Mouse (Mus musculus): ENCODE measurements around the gene Abi3. TPM values are rescaled to one million over a fixed set of nuclear protein-coding genes. Genes with fewer than 3 reads are reported as not detected.

The Abi3 gene
- total and polyA plus RNA-seq, 2 experiments from 2014 or later = 0.19 to 1.5 TPM

- no peak for DNase-seq
- 95% methylated on average over 8 of the region's 8 CpGs for WGBS
- no peaks in the 10 kb centered on the region for H3K27me3 ChIP-seq (ENCODE audit: insufficient read depth, low read length)
Measured at GRCm38 (mm10) chr11:95861397-95861796, 19.1 kb upstream of the Abi3 start.

GRCm38 (mm10) chr11:95860071-95860490 is 17.8 kb upstream of the Abi3 start:
- DNase-seq (no peak), ATAC-seq (no peak)
- 39% methylated on average over 3 of the region's 3 CpGs for WGBS
- Histone ChIP-seq H3K27me3 (ENCODE audit: insufficient read depth, low read length) (no peaks in the 10 kb centered on the region), H3K4me2 (ENCODE audit: low read depth) (peak overlapping the region; percentile 60), H3K27ac (ENCODE audit: low read depth, low read length) (no peak overlapping the region), H3K9ac (peak overlapping the region; percentile 54; the same call in 1 of the 2 replicates), H3K36me3 (ENCODE audit: insufficient read depth) (no peaks in the 10 kb centered on the region), H3K4me1 (ENCODE audit: insufficient read depth) (peaks cover 5% of the 10 kb centered on the region; the same call in 1 of the 2 replicates), H3K4me3 (ENCODE audit: low read depth, low read length) (peak overlapping the region; percentile 94), H3K9me3 (ENCODE audit: low read length) (no peaks in the 10 kb centered on the region)
- no peak for TF ChIP-seq CTCF (IDR thresholded peaks at IDR 0.05; ENCODE audit: low read depth)

More at GRCm38 (mm10) chr11:95861397-95861796, 19.1 kb upstream of the Abi3 start:
- no peak for TF ChIP-seq CTCF (IDR thresholded peaks at IDR 0.05; ENCODE audit: low read depth)
- no peak for ATAC-seq
- no peak overlapping the region for H3K9ac ChIP-seq
- no peak overlapping the region for H3K4me3 ChIP-seq (ENCODE audit: low read depth, low read length)
- no peaks in the 10 kb centered on the region for H3K9me3 ChIP-seq (ENCODE audit: low read length)
- H3K4me2 ChIP-seq (ENCODE audit: low read depth) = no peak overlapping the region
- peaks cover 5% of the 10 kb centered on the region; the same call in 1 of the 2 replicates for H3K4me1 ChIP-seq (ENCODE audit: insufficient read depth)
- H3K27ac ChIP-seq (ENCODE audit: low read depth, low read length) = no peak overlapping the region
- no peaks in the 10 kb centered on the region for H3K36me3 ChIP-seq (ENCODE audit: insufficient read depth)

- DNase-seq = peak; percentile 81
- H3K27ac ChIP-seq (ENCODE audit: low read depth, low read length) = peak overlapping the region; percentile 89
Measured at GRCm38 (mm10) chr11:95859468-95859855, 17.2 kb upstream of the Abi3 start.

GRCm38 (mm10) chr11:95858528-95859467 is 16.5 kb upstream of the Abi3 start:
- DNase-seq (peak; percentile 98), ATAC-seq (peak; percentile 99)
- peak overlapping the region; percentile 89 for H3K27ac ChIP-seq (ENCODE audit: low read depth, low read length)
- peak overlapping the region; percentile 60 for H3K4me2 ChIP-seq (ENCODE audit: low read depth)
- no peaks in the 10 kb centered on the region for H3K36me3 ChIP-seq (ENCODE audit: insufficient read depth)
- H3K9me3 ChIP-seq (ENCODE audit: low read length) = no peaks in the 10 kb centered on the region
- peak overlapping the region; percentile 65 for H3K9ac ChIP-seq
- peaks cover 5% of the 10 kb centered on the region; the same call in 1 of the 2 replicates for H3K4me1 ChIP-seq (ENCODE audit: insufficient read depth)
- H3K4me3 ChIP-seq (ENCODE audit: low read depth, low read length) = peak overlapping the region; percentile 94
- WGBS = under 1% methylated on average over 58 of the region's 58 CpGs
- no peak for TF ChIP-seq CTCF (IDR thresholded peaks at IDR 0.05; ENCODE audit: low read depth)
- H3K27me3 ChIP-seq (ENCODE audit: insufficient read depth, low read length) = no peaks in the 10 kb centered on the region

More at GRCm38 (mm10) chr11:95859468-95859855, 17.2 kb upstream of the Abi3 start:
- peak; percentile 53 for ATAC-seq
- peak overlapping the region; percentile 94 for H3K4me3 ChIP-seq (ENCODE audit: low read depth, low read length)
- WGBS = under 1% methylated on average over 35 of the region's 35 CpGs
- peak; percentile 34 for TF ChIP-seq CTCF (IDR thresholded peaks at IDR 0.05; ENCODE audit: low read depth)
- peaks cover 5% of the 10 kb centered on the region; the same call in 1 of the 2 replicates for H3K4me1 ChIP-seq (ENCODE audit: insufficient read depth)
- H3K36me3 ChIP-seq (ENCODE audit: insufficient read depth) = no peaks in the 10 kb centered on the region
- peak overlapping the region; percentile 54 for H3K9ac ChIP-seq
- H3K9me3 ChIP-seq (ENCODE audit: low read length) = no peaks in the 10 kb centered on the region
- peak overlapping the region; percentile 60 for H3K4me2 ChIP-seq (ENCODE audit: low read depth)
- no peaks in the 10 kb centered on the region for H3K27me3 ChIP-seq (ENCODE audit: insufficient read depth, low read length)

GRCm38 (mm10) chr11:95857716-95858527 is 15.6 kb upstream of the Abi3 start:
- Histone ChIP-seq H3K36me3 (ENCODE audit: insufficient read depth) (no peaks in the 10 kb centered on the region), H3K4me2 (ENCODE audit: low read depth) (peak overlapping the region; percentile 60), H3K27ac (ENCODE audit: low read depth, low read length) (peak overlapping the region; percentile 89), H3K4me3 (ENCODE audit: low read depth, low read length) (peak overlapping the region; percentile 94), H3K9ac (peak overlapping the region; percentile 65), H3K4me1 (ENCODE audit: insufficient read depth) (peaks cover 5% of the 10 kb centered on the region; the same call in 1 of the 2 replicates), H3K9me3 (ENCODE audit: low read length) (no peaks in the 10 kb centered on the region), H3K27me3 (ENCODE audit: insufficient read depth, low read length) (no peaks in the 10 kb centered on the region)
- ATAC-seq (peak; percentile 16), DNase-seq (no peak)
- TF ChIP-seq CTCF (IDR thresholded peaks at IDR 0.05; ENCODE audit: low read depth) = no peak
- 13% methylated on average over 21 of the region's 21 CpGs for WGBS

GRCm38 (mm10) chr11:95857306-95857705 is 15.0 kb upstream of the Abi3 start:
- 0 out of 2 replicates have a peak overlapping the region, but pooled peaks have one; percentile 94 for H3K4me3 ChIP-seq (ENCODE audit: low read depth, low read length)
- H3K4me2 ChIP-seq (ENCODE audit: low read depth) = no peak overlapping the region
- no peak overlapping the region for H3K27ac ChIP-seq (ENCODE audit: low read depth, low read length)
- peaks cover 5% of the 10 kb centered on the region; the same call in 1 of the 2 replicates for H3K4me1 ChIP-seq (ENCODE audit: insufficient read depth)
- H3K27me3 ChIP-seq (ENCODE audit: insufficient read depth, low read length) = no peaks in the 10 kb centered on the region
- no peaks in the 10 kb centered on the region for H3K9me3 ChIP-seq (ENCODE audit: low read length)
- H3K36me3 ChIP-seq (ENCODE audit: insufficient read depth) = no peaks in the 10 kb centered on the region
- ATAC-seq (no peak), DNase-seq (no peak)
- no peak for TF ChIP-seq CTCF (IDR thresholded peaks at IDR 0.05; ENCODE audit: low read depth)
- peak overlapping the region; percentile 65; the same call in 1 of the 2 replicates for H3K9ac ChIP-seq
- WGBS = 86% methylated on average over 4 of the region's 4 CpGs
